In the genomic region with DNA sequence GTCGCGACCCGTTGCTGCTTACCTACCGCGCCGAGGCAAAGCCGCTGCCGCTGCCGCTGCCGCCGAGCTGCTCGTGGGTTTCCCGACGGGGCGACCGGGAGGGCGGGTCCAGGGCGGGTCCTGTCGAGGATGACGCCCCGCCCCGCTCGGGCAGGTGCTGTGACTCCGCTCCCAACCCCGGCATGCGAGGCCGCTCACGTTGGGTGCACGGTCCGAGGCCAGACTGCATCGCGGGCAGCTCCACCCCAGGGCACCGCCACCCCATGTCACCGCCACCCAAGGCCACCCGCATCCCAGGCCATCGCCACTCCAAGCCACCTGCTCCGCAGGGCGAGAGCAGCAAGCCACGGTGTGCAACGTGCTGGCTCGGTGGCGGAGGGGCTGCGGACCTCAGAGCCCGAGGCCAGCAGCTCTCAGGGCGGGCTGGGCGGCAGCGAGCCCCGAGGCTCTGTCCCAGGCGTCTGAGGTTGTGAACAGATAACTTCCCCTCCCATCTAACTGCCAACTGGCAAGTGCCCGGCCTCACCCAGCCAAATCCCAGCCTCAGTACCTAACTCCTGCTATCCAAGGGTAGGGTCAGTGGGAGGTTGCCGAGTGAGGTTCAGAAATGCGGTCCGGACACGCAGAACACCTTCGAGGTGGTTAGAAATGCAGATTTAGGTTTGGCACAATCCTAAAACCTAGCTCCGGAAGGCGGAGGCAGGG, we compare ENCODE assay signal across 1 mouse cellular context.
TF ChIP-seq lines count a peak whose summit lies in the region.

TSS of gene Galnt6 (minus strand) at position 96 of the 705 bp plus-strand sequence.

TF ChIP-seq in CH12.LX, 34 proteins besides CTCF, POLR2A, EP300 and RAD21 (continued from another document):
- TF ChIP-seq JUN (IDR thresholded peaks at IDR 0.05; ENCODE audit: insufficient read depth, low read depth, low read length) (no peak), UBTF (IDR thresholded peaks at IDR 0.05; ENCODE audit: low read depth, low read length) (no peak), MAFK (IDR thresholded peaks at IDR 0.05; ENCODE audit: insufficient replicate concordance, low read length) (no peak), BHLHE40 (IDR thresholded peaks at IDR 0.05; ENCODE audit: low read depth, low read length) (no peak), TCF12 (IDR thresholded peaks at IDR 0.05; ENCODE audit: low read depth, low read length) (no peak), MAX (IDR thresholded peaks at IDR 0.05; ENCODE audit: low read length) (no peak), SIN3A (IDR thresholded peaks at IDR 0.05; ENCODE audit: low read length) (no peak), NRF1 (IDR thresholded peaks at IDR 0.05; ENCODE audit: low read depth, low read length) (no peak), RCOR1 (conservative IDR thresholded peaks at IDR 0.05; ENCODE audit: low read depth, low read length) (no peak)
TF ChIP-seq in CH12.LX: peak in this region for 0.
